Mouse (Mus musculus): ENCODE data around the gene Rab1a. TPM values are rescaled to one million over a fixed set of nuclear protein-coding genes. Genes with fewer than 3 reads are reported as not detected.

The Rab1a gene
- polyA plus RNA-seq, 1 experiment from 2014 or later = 244 TPM

- Histone ChIP-seq H3K9me3 (ENCODE audit: control insufficient read depth, low read length) (no peaks in the 10 kb centered on the region), H3K27ac (ENCODE audit: low read depth, low read length) (peak overlapping the region; percentile 75), H3K9ac (ENCODE audit: low read depth, low read length) (peak overlapping the region; percentile 79), H3K27me3 (ENCODE audit: control insufficient read depth, insufficient read depth, low read length) (no peaks in the 10 kb centered on the region), H3K4me3 (ENCODE audit: low read length) (peak overlapping the region; percentile 64), H3K36me3 (ENCODE audit: control insufficient read depth, insufficient read depth, low read length) (peaks cover 9% of the 10 kb centered on the region), H3K4me1 (ENCODE audit: control insufficient read depth, insufficient read depth, low read length) (peaks cover 11% of the 10 kb centered on the region), H3K4me2 (replicated peaks; ENCODE audit: low read depth, low read length) (peak overlapping the region; percentile 91)
- ATAC-seq (ENCODE audit: low FRiP score, low TSS enrichment) = no peak
- WGBS = 5% methylated on average over 4 of the region's 4 CpGs
These were observed 47.0 kb downstream of the Rab1a start for GRCm38 (mm10) chr11:20248277-20248676.

DNA sequence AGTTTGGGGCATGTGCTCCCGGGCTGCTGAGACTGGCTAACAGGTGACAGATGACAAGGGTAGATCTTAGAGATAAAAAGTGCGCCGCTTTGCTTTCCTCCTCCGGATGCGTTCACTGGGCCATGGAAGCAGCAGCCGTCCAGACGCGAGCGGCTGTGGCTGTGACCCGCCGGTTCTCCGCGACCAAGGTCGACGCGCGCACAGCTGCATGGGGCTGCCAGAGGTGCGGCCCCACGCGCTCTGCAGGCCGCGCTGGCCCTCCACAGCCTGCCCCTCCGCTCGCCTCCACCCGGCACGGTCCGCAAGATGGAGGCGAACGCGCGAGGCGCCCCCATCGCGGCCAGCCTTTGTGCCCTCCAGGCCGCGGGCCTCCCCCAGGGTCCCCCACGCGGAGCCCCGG lies 47.6 kb downstream of the Rab1a start:
- ATAC-seq (ENCODE audit: low FRiP score, low TSS enrichment) = peak; percentile 81
- Histone ChIP-seq H3K27ac (ENCODE audit: low read depth, low read length) (peak overlapping the region; percentile 75), H3K4me1 (ENCODE audit: control insufficient read depth, insufficient read depth, low read length) (peaks cover 11% of the 10 kb centered on the region), H3K9ac (ENCODE audit: low read depth, low read length) (peak overlapping the region; percentile 79), H3K4me3 (ENCODE audit: low read length) (peak overlapping the region; percentile 64), H3K27me3 (ENCODE audit: control insufficient read depth, insufficient read depth, low read length) (no peaks in the 10 kb centered on the region), H3K36me3 (ENCODE audit: control insufficient read depth, insufficient read depth, low read length) (peaks cover 9% of the 10 kb centered on the region), H3K4me2 (replicated peaks; ENCODE audit: low read depth, low read length) (peak overlapping the region; percentile 91), H3K9me3 (ENCODE audit: control insufficient read depth, low read length) (no peaks in the 10 kb centered on the region)
- under 1% methylated on average over 27 of the region's 39 CpGs for WGBS

- peaks cover 5% of the 10 kb centered on the region for H3K36me3 ChIP-seq (ENCODE audit: control insufficient read depth, insufficient read depth, low read length)
- H3K4me2 ChIP-seq (replicated peaks; ENCODE audit: low read depth, low read length) = peak within 1 kb of the TSS; percentile 91
- peak within 1 kb of the TSS; percentile 79 for H3K9ac ChIP-seq (ENCODE audit: low read depth, low read length)
- WGBS = under 1% methylated on average over 42 of the region's 59 CpGs
- H3K4me1 ChIP-seq (ENCODE audit: control insufficient read depth, insufficient read depth, low read length) = peaks cover 11% of the 10 kb centered on the region
- H3K9me3 ChIP-seq (ENCODE audit: control insufficient read depth, low read length) = no peaks in the 10 kb centered on the region
- peak within 1 kb of the TSS; percentile 64 for H3K4me3 ChIP-seq (ENCODE audit: low read length)
- peak within 1 kb of the TSS; percentile 75 for H3K27ac ChIP-seq (ENCODE audit: low read depth, low read length)
- ATAC-seq (ENCODE audit: low FRiP score, low TSS enrichment) = peak; percentile 99
- H3K27me3 ChIP-seq (ENCODE audit: control insufficient read depth, insufficient read depth, low read length) = no peaks in the 10 kb centered on the region
These were observed 48.3 kb downstream of the Rab1a start, which contains the start of gene Cep68 for GRCm38 (mm10) chr11:20249296-20250110. Cep68 (minus strand) TSS chr11:20249429.

GRCm38 (mm10) chr11:20250476-20251178 lies 49.4 kb downstream of the Rab1a start:
- Histone ChIP-seq H3K4me1 (ENCODE audit: control insufficient read depth, insufficient read depth, low read length) (peaks cover 11% of the 10 kb centered on the region), H3K9ac (ENCODE audit: low read depth, low read length) (no peak overlapping the region), H3K27me3 (ENCODE audit: control insufficient read depth, insufficient read depth, low read length) (no peaks in the 10 kb centered on the region), H3K36me3 (ENCODE audit: control insufficient read depth, insufficient read depth, low read length) (no peaks in the 10 kb centered on the region), H3K4me2 (replicated peaks; ENCODE audit: low read depth, low read length) (no peak overlapping the region), H3K27ac (ENCODE audit: low read depth, low read length) (no peak overlapping the region), H3K9me3 (ENCODE audit: control insufficient read depth, low read length) (no peaks in the 10 kb centered on the region), H3K4me3 (ENCODE audit: low read length) (no peak overlapping the region)
- no peak for ATAC-seq (ENCODE audit: low FRiP score, low TSS enrichment)
- WGBS = 85% methylated on average over 6 of the region's 6 CpGs

DNA sequence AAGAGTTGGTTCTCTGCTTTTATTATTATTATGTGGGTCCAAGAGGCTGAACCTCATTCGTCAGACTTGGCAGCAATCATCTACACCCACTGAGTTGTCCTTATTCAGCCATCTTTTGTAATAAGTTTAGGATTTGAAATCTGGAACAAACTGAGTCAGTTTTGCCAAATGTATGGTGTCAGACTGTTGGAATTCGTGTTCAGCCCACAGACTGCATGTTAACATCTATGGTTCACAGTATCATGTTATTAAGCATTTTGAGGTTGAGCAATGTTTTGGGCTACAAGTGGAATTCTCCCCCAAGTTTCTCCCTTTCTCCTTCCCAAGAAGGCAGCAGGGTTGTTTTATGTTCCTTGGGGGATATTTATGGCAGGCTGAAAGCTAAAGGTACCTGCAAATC lies 51.9 kb downstream of the Rab1a start:
- no peak overlapping the region for H3K9ac ChIP-seq (ENCODE audit: low read depth, low read length)
- no peaks in the 10 kb centered on the region for H3K36me3 ChIP-seq (ENCODE audit: control insufficient read depth, insufficient read depth, low read length)
- H3K27ac ChIP-seq (ENCODE audit: low read depth, low read length) = no peak overlapping the region
- no peak for ATAC-seq (ENCODE audit: low FRiP score, low TSS enrichment)
- H3K4me3 ChIP-seq (ENCODE audit: low read length) = no peak overlapping the region
- H3K9me3 ChIP-seq (ENCODE audit: control insufficient read depth, low read length) = no peaks in the 10 kb centered on the region
- H3K27me3 ChIP-seq (ENCODE audit: control insufficient read depth, insufficient read depth, low read length) = no peaks in the 10 kb centered on the region
- 83% methylated on average over 2 of the region's 2 CpGs for WGBS
- peaks cover 3% of the 10 kb centered on the region for H3K4me1 ChIP-seq (ENCODE audit: control insufficient read depth, insufficient read depth, low read length)
- H3K4me2 ChIP-seq (replicated peaks; ENCODE audit: low read depth, low read length) = no peak overlapping the region

DNA sequence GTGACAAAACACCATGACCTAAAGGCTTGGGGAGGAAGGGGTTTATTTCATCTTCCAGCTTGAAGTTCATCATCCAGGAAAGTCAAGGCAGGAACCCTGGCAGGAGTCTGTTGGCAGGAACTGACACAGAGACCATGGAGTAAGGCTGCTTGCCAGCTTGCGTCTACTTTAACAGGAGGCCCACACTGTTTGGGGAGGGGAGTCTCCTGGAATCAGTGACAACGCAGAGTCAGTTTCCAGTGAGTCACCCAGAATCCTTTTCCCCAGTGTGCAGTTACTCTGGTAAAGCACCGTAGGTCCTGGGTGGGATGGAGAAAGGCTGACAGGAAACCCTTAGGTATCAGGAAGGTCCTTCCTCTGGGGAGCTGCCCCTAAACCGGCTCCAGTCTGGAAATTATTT lies 53.6 kb downstream of the Rab1a start:
- no peak overlapping the region for H3K4me3 ChIP-seq (ENCODE audit: low read length)
- H3K9ac ChIP-seq (ENCODE audit: low read depth, low read length) = no peak overlapping the region
- H3K27me3 ChIP-seq (ENCODE audit: control insufficient read depth, insufficient read depth, low read length) = no peaks in the 10 kb centered on the region
- no peaks in the 10 kb centered on the region for H3K36me3 ChIP-seq (ENCODE audit: control insufficient read depth, insufficient read depth, low read length)
- ATAC-seq (ENCODE audit: low FRiP score, low TSS enrichment) = no peak
- no peaks in the 10 kb centered on the region for H3K4me1 ChIP-seq (ENCODE audit: control insufficient read depth, insufficient read depth, low read length)
- WGBS = 77% methylated on average over 4 of the region's 4 CpGs
- no peak overlapping the region for H3K4me2 ChIP-seq (replicated peaks; ENCODE audit: low read depth, low read length)
- no peaks in the 10 kb centered on the region for H3K9me3 ChIP-seq (ENCODE audit: control insufficient read depth, low read length)
- no peak overlapping the region for H3K27ac ChIP-seq (ENCODE audit: low read depth, low read length)

DNA sequence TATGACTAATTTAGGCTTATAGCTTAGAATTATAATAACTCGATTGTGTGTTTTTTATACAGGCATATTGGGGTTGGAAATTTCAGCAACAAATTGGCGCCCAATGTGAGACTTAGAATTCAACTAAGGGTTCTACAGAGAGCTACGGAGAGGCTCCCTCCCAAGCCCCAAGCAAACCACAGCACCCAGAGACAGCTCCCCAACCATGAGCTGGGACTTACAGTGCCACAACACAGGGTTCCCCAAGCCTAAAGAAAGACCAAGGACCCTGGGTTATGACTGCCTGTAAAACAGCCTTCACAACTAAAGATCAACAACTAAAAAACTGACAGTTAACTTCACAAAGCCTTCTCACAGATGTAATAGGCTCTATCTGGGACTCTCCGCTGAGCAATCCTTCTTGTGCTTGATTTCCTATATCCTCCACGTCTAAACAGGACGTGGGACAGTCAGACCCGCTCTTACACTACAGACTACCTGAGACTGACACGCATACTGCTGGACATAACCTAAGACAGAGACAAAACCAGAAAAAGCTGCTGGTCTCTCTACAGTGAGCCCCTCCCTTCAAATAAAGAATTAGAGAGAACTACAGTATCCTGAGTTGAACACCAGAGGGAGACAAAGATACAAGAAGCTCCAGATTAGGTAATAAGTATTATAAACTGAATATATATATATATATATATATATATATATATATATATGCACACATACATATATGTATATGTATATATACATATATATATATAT lies 61.6 kb downstream of the Rab1a start:
- Histone ChIP-seq H3K27ac (ENCODE audit: low read depth, low read length) (no peak overlapping the region), H3K4me3 (ENCODE audit: low read length) (no peak overlapping the region), H3K9ac (ENCODE audit: low read depth, low read length) (no peak overlapping the region), H3K4me1 (ENCODE audit: control insufficient read depth, insufficient read depth, low read length) (no peaks in the 10 kb centered on the region), H3K4me2 (replicated peaks; ENCODE audit: low read depth, low read length) (no peak overlapping the region), H3K27me3 (ENCODE audit: control insufficient read depth, insufficient read depth, low read length) (no peaks in the 10 kb centered on the region), H3K36me3 (ENCODE audit: control insufficient read depth, insufficient read depth, low read length) (no peaks in the 10 kb centered on the region), H3K9me3 (ENCODE audit: control insufficient read depth, low read length) (no peaks in the 10 kb centered on the region)
- 60% methylated on average over 8 of the region's 8 CpGs for WGBS
- ATAC-seq (ENCODE audit: low FRiP score, low TSS enrichment) = no peak

- Histone ChIP-seq H3K4me3 (ENCODE audit: low read length) (no peak overlapping the region), H3K9ac (ENCODE audit: low read depth, low read length) (no peak overlapping the region), H3K4me1 (ENCODE audit: control insufficient read depth, insufficient read depth, low read length) (no peaks in the 10 kb centered on the region), H3K9me3 (ENCODE audit: control insufficient read depth, low read length) (no peaks in the 10 kb centered on the region), H3K27ac (ENCODE audit: low read depth, low read length) (no peak overlapping the region), H3K36me3 (ENCODE audit: control insufficient read depth, insufficient read depth, low read length) (no peaks in the 10 kb centered on the region), H3K4me2 (replicated peaks; ENCODE audit: low read depth, low read length) (no peak overlapping the region), H3K27me3 (ENCODE audit: control insufficient read depth, insufficient read depth, low read length) (no peaks in the 10 kb centered on the region)
- ATAC-seq (ENCODE audit: low FRiP score, low TSS enrichment) = no peak
- WGBS = 93% methylated on average over 6 of the region's 6 CpGs
These were observed 68.7 kb downstream of the Rab1a start for GRCm38 (mm10) chr11:20269885-20270284.
